Mouse (Mus musculus) spleen, postnatal 14 days (tissue): Measurements from ENCODE around the gene Icam1.

Experiments used
- DNase-seq, 2 experiments: peaks; one replicate each; pipeline ENCODE4 v3.0.0; 2021 to 2022; ENCODE audit warnings: low spot score in 2 of 2

Gene Icam1

GRCm38 (mm10) chr9:21015571-21016130, at the start of gene Icam1:
TSS of gene Icam1 (plus strand) at chr9:21015985.
- DNase-seq = peak; percentile 63 to 77

GRCm38 (mm10) chr9:20966008-20966407, 49.8 kb upstream of the Icam1 start:
- DNase-seq = no peak

GRCm38 (mm10) chr9:20966747-20967146, 49.0 kb upstream of the Icam1 start:
- no peak for DNase-seq

- no peak for DNase-seq
These were observed 44.0 kb upstream of the Icam1 start for GRCm38 (mm10) chr9:20971751-20972140.

GRCm38 (mm10) chr9:20972141-20972992, 43.4 kb upstream of the Icam1 start:
- DNase-seq = no peak

GRCm38 (mm10) chr9:20973001-20973681, 42.6 kb upstream of the Icam1 start:
- DNase-seq = no peak

- no peak for DNase-seq
These were observed 42.1 kb upstream of the Icam1 start for GRCm38 (mm10) chr9:20973682-20974075.

- DNase-seq = no peak
These were observed 40.2 kb upstream of the Icam1 start for GRCm38 (mm10) chr9:20975431-20976215.

- DNase-seq = peak; percentile 17 to 26
These were observed 39.4 kb upstream of the Icam1 start, which contains the start of gene S1pr2 for GRCm38 (mm10) chr9:20976216-20976960. TSS of gene S1pr2 (minus strand) at chr9:20976781.

GRCm38 (mm10) chr9:20976961-20977689, 38.7 kb upstream of the Icam1 start:
- DNase-seq = no peak

- no peak for DNase-seq
These were observed 37.2 kb upstream of the Icam1 start for GRCm38 (mm10) chr9:20978409-20979095.

GRCm38 (mm10) chr9:20979181-20979580, 36.6 kb upstream of the Icam1 start:
- DNase-seq = no peak

- DNase-seq = no peak
These were observed 36.0 kb upstream of the Icam1 start for GRCm38 (mm10) chr9:20979769-20980168.

GRCm38 (mm10) chr9:20982171-20982570, 33.6 kb upstream of the Icam1 start:
- no peak for DNase-seq

- no peak for DNase-seq
These were observed 32.6 kb upstream of the Icam1 start for GRCm38 (mm10) chr9:20983169-20983568.

GRCm38 (mm10) chr9:20986952-20987686, 28.7 kb upstream of the Icam1 start:
- DNase-seq = no peak

GRCm38 (mm10) chr9:20987953-20988352, 27.8 kb upstream of the Icam1 start:
- no peak for DNase-seq

- no peak for DNase-seq
These were observed 24.9 kb upstream of the Icam1 start for GRCm38 (mm10) chr9:20990861-20991260.

GRCm38 (mm10) chr9:20991587-20991986, 24.2 kb upstream of the Icam1 start:
- no peak for DNase-seq
